Mouse (Mus musculus) forebrain, embryonic 10.5 days (tissue): ENCODE measurements around the gene Uqcrc1. TPM values are rescaled to one million over a fixed set of nuclear protein-coding genes. Genes with fewer than 3 reads are reported as not detected.

Experiments used
- DNase-seq: peaks from one replicate; pipeline ENCODE4 v3.0.0-alpha.2; 2017; ENCODE audit warnings: low spot score; ENCODE audit errors: extremely low spot score
- H3K27ac ChIP-seq: fragments of 300-500 bp; sonication (generic); 2 replicates; pipeline ENCODE4 v1.5.1; 2016; ENCODE audit warnings: mild to moderate bottlenecking
- H3K27me3 ChIP-seq: fragments of 300-500 bp; sonication (generic); 2 replicates; pipeline ENCODE4 v1.6.1; 2016; ENCODE audit warnings: mild to moderate bottlenecking; ENCODE audit not compliant: poor library complexity, severe bottlenecking
- H3K36me3 ChIP-seq: fragments of 300-500 bp; sonication (generic); replicated peaks from 2 replicates; pipeline ENCODE4 v1.6.1; 2016; ENCODE audit warnings: mild to moderate bottlenecking, moderate library complexity
- H3K4me1 ChIP-seq: fragments of 300-500 bp; sonication (generic); 2 replicates; pipeline ENCODE4 v1.6.1; 2016
- H3K4me3 ChIP-seq: fragments of 300-500 bp; sonication (generic); 2 replicates; pipeline ENCODE4 v1.5.1; 2016; ENCODE audit warnings: mild to moderate bottlenecking, moderate library complexity
- H3K9me3 ChIP-seq: fragments of 300-500 bp; sonication (generic); 2 replicates; pipeline ENCODE4 v1.6.1; 2016; ENCODE audit warnings: mild to moderate bottlenecking, moderate library complexity
- WGBS: fragments of 180-500 bp; shearing (Covaris S2); methylation state at CpG from one replicate; pipeline ENCODE4 v1.1.7; 2016; 5-methylcytosine and 5-hydroxymethylcytosine counted together
- polyA plus RNA-seq: library from polyadenylated mRNA; unstranded; fragments of >200 nt; fragmentation: Nextera tagmentation; extraction: Ambion mirVana; gene quantifications from 2 replicates; pipeline ENCODE4 v1.2.1, GENCODE M21; 2016

The Uqcrc1 gene
- polyA plus RNA-seq: 468 and 481 TPM in 2 replicates

GRCm38 (mm10) chr9:108936418-108937364, at the start of gene Uqcrc1:
Uqcrc1 (plus strand) TSS chr9:108936633.
- WGBS: 1% methylated on average over 58 of the region's 58 CpGs
- Histone ChIP-seq H3K27ac (peak within 1 kb of the TSS; percentile 89), H3K36me3 (peaks cover 38% of the 10 kb centered on the region), H3K4me3 (peak within 1 kb of the TSS; percentile 91), H3K4me1 (peaks cover 11% of the 10 kb centered on the region), H3K27me3 (no peaks in the 10 kb centered on the region), H3K9me3 (no peaks in the 10 kb centered on the region)
- DNase-seq: peak; percentile 92

GRCm38 (mm10) chr9:108912308-108912707, 24.1 kb upstream of the Uqcrc1 start:
- Histone ChIP-seq H3K27me3 (no peaks in the 10 kb centered on the region), H3K4me1 (0 out of 2 replicates have a peak, but pooled peaks cover 4% of the 10 kb centered on the region), H3K9me3 (no peaks in the 10 kb centered on the region), H3K27ac (no peak overlapping the region), H3K36me3 (no peaks in the 10 kb centered on the region), H3K4me3 (no peak overlapping the region)
- 70% methylated on average over 6 of the region's 6 CpGs for WGBS
- DNase-seq: no peak

- Histone ChIP-seq H3K9me3 (no peaks in the 10 kb centered on the region), H3K4me1 (0 out of 2 replicates have a peak, but pooled peaks cover 4% of the 10 kb centered on the region), H3K36me3 (no peaks in the 10 kb centered on the region), H3K4me3 (no peak overlapping the region), H3K27me3 (no peaks in the 10 kb centered on the region), H3K27ac (no peak overlapping the region)
- DNase-seq: no peak
- 88% methylated on average over 7 of the region's 7 CpGs for WGBS
Observed at GRCm38 (mm10) chr9:108913161-108913560, 23.3 kb upstream of the Uqcrc1 start.

GRCm38 (mm10) chr9:108913621-108914020, 22.8 kb upstream of the Uqcrc1 start:
- H3K36me3 ChIP-seq: no peaks in the 10 kb centered on the region
- DNase-seq: no peak
- no peak overlapping the region for H3K4me3 ChIP-seq
- H3K4me1 ChIP-seq: 0 out of 2 replicates have a peak, but pooled peaks cover 4% of the 10 kb centered on the region
- no peak overlapping the region for H3K27ac ChIP-seq
- no peaks in the 10 kb centered on the region for H3K27me3 ChIP-seq
- H3K9me3 ChIP-seq: no peaks in the 10 kb centered on the region
- 90% methylated on average over 10 of the region's 10 CpGs for WGBS

- DNase-seq: no peak
- Histone ChIP-seq H3K27ac (no peak within 1 kb of the TSS), H3K4me3 (no peak within 1 kb of the TSS), H3K9me3 (no peaks in the 10 kb centered on the region), H3K27me3 (no peaks in the 10 kb centered on the region), H3K36me3 (no peaks in the 10 kb centered on the region), H3K4me1 (0 out of 2 replicates have a peak, but pooled peaks cover 4% of the 10 kb centered on the region)
- 85% methylated on average over 6 of the region's 6 CpGs for WGBS
Observed at GRCm38 (mm10) chr9:108914491-108914890, 21.9 kb upstream of the Uqcrc1 start, which contains the start of gene Tmem89. Tmem89 (plus strand) TSS chr9:108914619.

GRCm38 (mm10) chr9:108925897-108926296, 10.5 kb upstream of the Uqcrc1 start:
- WGBS: 84% methylated on average over 8 of the region's 8 CpGs
- Histone ChIP-seq H3K27me3 (no peaks in the 10 kb centered on the region), H3K4me1 (peaks cover 7% of the 10 kb centered on the region), H3K4me3 (no peak overlapping the region), H3K36me3 (no peaks in the 10 kb centered on the region), H3K9me3 (no peaks in the 10 kb centered on the region), H3K27ac (no peak overlapping the region)
- no peak for DNase-seq

- 88% methylated on average over 3 of the region's 3 CpGs for WGBS
Observed at GRCm38 (mm10) chr9:108928424-108928823, 8.0 kb upstream of the Uqcrc1 start.

GRCm38 (mm10) chr9:108935991-108936390, 442 bp upstream of the Uqcrc1 start:
- H3K4me1 ChIP-seq: peaks cover 11% of the 10 kb centered on the region
- peak overlapping the region; percentile 91 for H3K4me3 ChIP-seq
- 20% methylated on average over 3 of the region's 3 CpGs for WGBS
- no peaks in the 10 kb centered on the region for H3K9me3 ChIP-seq
- DNase-seq: no peak
- H3K27me3 ChIP-seq: no peaks in the 10 kb centered on the region
- H3K36me3 ChIP-seq: peaks cover 31% of the 10 kb centered on the region
- H3K27ac ChIP-seq: peak overlapping the region; percentile 89

More at GRCm38 (mm10) chr9:108928424-108928823, 8.0 kb upstream of the Uqcrc1 start:
- Histone ChIP-seq H3K9me3 (no peaks in the 10 kb centered on the region), H3K27ac (no peak overlapping the region), H3K27me3 (no peaks in the 10 kb centered on the region), H3K4me3 (no peak overlapping the region), H3K36me3 (no peaks in the 10 kb centered on the region), H3K4me1 (peaks cover 5% of the 10 kb centered on the region)
- DNase-seq: no peak

GRCm38 (mm10) chr9:108945111-108945510, 8.7 kb downstream of the Uqcrc1 start:
- WGBS: 89% methylated on average over 9 of the region's 9 CpGs
- Histone ChIP-seq H3K4me3 (no peak overlapping the region), H3K36me3 (peaks cover 98% of the 10 kb centered on the region), H3K27me3 (no peaks in the 10 kb centered on the region), H3K27ac (no peak overlapping the region), H3K4me1 (peaks cover 17% of the 10 kb centered on the region), H3K9me3 (no peaks in the 10 kb centered on the region)
- no peak for DNase-seq

- Histone ChIP-seq H3K4me1 (peaks cover 19% of the 10 kb centered on the region), H3K4me3 (no peak overlapping the region), H3K36me3 (peaks cover 98% of the 10 kb centered on the region), H3K27me3 (no peaks in the 10 kb centered on the region), H3K9me3 (no peaks in the 10 kb centered on the region), H3K27ac (no peak overlapping the region)
- 92% methylated on average over 5 of the region's 5 CpGs for WGBS
- DNase-seq: no peak
Observed at GRCm38 (mm10) chr9:108945608-108946007, 9.2 kb downstream of the Uqcrc1 start.

- WGBS: 82% methylated on average over 13 of the region's 13 CpGs
- DNase-seq: peak; percentile 37
- Histone ChIP-seq H3K27me3 (peaks cover 23% of the 10 kb centered on the region), H3K36me3 (peaks cover 71% of the 10 kb centered on the region), H3K4me1 (peaks cover 38% of the 10 kb centered on the region), H3K27ac (peak overlapping the region; percentile 74; the same call in 1 of the 2 replicates), H3K4me3 (no peak overlapping the region), H3K9me3 (no peaks in the 10 kb centered on the region)
Observed at GRCm38 (mm10) chr9:108949231-108949966, 13.0 kb downstream of the Uqcrc1 start.

- H3K4me1 ChIP-seq: peaks cover 41% of the 10 kb centered on the region
- peak overlapping the region; percentile 74 for H3K27ac ChIP-seq
- no peak for DNase-seq
- peaks cover 29% of the 10 kb centered on the region for H3K27me3 ChIP-seq
- no peaks in the 10 kb centered on the region for H3K9me3 ChIP-seq
- H3K36me3 ChIP-seq: peaks cover 64% of the 10 kb centered on the region
- WGBS: 87% methylated on average over 9 of the region's 9 CpGs
- H3K4me3 ChIP-seq: no peak overlapping the region
Observed at GRCm38 (mm10) chr9:108949967-108950728, 13.7 kb downstream of the Uqcrc1 start.
